Mouse (Mus musculus) mature B cell (primary cell): ENCODE data around the gene Sfrp2.

ENCODE experiments used
- in situ Hi-C: fragments of 300-500 bp; cut with MboI; formaldehyde crosslinking; loops from 2 replicates; pipeline ENCODE4 v1.14.3; 2019

Sfrp2 gene

DNA sequence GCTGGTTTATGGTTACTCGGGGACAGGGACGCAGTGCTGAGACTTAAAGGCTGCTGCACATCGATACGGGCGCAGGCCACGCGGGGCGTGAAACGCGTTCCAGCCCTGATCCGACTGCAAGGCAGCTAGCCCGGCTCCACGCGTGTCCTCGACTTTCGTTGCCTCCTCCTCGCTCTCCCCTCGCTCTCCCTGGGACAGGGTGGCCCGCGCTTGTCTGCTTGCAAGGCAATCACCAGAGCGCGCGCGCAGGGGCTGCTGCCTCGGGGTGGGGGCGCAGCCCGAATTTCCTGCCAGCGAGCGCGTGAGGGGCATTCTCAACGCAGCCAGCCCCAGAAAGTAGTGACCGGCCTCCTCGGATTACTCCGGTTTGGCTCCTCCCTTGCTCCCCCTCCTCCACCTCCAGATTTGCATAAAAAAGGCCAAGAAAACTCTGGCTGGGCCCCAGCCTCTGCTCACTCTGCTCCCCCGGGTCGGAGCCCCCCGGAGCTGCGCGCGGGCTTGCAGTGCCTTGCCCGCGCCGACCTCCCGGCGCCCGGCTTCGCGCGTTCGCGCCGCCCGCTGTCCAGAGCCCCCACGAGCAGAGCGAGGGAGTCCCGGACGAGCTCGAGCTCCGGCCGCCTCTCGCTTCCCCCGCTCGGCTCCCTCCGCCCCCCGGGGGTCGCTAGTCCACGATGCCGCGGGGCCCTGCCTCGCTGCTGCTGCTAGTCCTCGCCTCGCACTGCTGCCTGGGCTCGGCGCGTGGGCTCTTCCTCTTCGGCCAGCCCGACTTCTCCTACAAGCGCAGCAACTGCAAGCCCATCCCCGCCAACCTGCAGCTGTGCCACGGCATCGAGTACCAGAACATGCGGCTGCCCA, at the start of gene Sfrp2:
Sfrp2 (plus strand) TSS at position 451 of the 855 bp plus-strand sequence.
- in situ Hi-C loops: no loop called here

GRCm38 (mm10) chr3:83717643-83718231, 48.4 kb upstream of the Sfrp2 start:
- in situ Hi-C loops: no loop called here

GRCm38 (mm10) chr3:83718662-83719061, 47.5 kb upstream of the Sfrp2 start:
- in situ Hi-C loops: no loop called here

DNA sequence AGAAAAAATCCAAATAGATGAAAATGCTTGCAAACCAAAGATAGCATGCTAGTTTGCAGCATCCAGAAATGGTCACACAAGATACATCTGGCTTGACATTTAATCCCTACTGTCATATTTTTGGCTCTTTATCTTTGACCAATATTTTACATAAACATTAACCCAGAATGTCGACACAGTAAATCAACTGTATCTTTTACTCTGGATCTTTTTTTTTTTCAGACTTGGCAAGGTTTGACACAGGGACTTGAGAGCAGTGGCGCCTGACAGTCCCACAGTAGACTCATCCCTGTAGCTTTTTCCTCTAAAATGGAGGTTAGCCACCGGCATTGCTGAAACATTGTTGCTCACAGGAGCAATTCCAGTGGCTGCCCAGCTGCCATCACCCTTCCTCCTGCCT, 37.9 kb upstream of the Sfrp2 start:
- in situ Hi-C loops: no loop called here

DNA sequence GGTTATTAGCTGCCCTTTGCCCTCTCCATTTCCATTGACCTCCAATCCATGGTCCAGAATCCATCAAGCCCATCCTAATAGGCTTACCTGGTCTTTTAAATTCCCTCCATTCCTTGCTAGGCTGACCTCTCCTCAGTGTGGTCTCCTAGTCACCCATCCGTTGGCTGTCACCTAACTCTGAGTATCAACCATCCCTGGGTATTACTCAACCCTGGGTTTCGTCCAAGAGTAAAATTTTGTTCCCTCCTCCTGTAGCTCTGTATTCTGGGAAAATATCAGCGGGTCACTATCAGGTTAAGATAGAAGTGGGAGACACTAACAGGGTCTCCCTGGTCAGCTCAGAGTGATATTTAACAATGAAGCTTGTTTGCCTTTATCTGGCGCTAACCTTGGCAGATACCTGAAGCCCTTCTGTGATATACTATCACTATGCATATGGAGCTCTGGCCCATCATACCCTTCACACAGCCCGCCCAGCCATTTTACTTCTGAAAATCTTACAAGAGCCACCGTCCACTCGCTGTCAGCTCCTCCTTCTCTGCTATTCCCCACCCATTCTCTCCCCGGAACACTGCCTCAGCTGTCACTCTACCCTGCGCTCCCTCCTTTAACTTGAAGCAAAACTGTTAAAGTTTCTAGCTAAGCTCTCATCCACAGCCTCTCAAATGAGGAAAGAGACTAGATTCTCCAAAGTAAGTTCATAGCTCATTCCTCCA, 37.3 kb upstream of the Sfrp2 start:
- in situ Hi-C loops: no loop called here

DNA sequence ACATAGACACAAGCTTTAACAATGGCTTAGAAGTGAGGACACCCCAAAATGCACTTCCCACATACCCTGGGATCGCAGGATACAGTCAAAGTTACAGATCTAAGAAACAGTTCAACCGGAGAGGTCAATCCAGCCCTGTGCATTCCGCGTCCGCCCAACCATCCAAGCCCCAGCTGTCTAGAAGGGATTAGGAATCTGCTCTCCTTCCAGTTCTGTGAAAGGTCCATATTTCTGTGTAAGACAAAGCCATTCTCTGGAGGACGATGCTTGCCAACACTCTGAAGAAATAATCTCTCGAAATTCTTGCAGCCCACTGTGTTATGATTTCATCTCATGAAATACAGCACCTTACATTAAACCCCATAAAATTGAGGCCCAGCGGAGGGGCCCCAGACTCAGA, 32.1 kb upstream of the Sfrp2 start:
- in situ Hi-C loops: no loop called here

GRCm38 (mm10) chr3:83736980-83737379, 29.1 kb upstream of the Sfrp2 start:
- in situ Hi-C loops: no loop called here

- in situ Hi-C loops: no loop called here
Observed at GRCm38 (mm10) chr3:83740246-83740645, 25.9 kb upstream of the Sfrp2 start.

DNA sequence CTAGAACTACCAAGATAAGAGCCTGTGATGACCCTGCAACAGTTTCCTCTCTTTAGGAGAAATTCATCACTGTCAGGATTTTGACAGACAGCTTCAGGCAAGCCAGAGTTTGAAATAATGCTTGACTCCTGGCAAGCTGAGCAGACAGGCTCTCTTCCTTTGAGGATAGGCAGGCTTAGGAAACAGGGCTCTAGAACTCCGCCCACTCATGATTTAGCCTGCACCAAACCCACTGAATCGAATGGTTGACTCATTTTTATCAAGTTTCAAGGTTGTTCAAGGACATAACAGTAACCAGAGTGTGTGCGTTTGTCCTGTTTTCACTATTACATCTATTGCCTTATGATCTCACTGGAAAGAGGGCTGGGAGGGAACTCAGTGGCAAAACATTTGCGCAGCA, 18.8 kb upstream of the Sfrp2 start:
- in situ Hi-C loops: no loop called here

DNA sequence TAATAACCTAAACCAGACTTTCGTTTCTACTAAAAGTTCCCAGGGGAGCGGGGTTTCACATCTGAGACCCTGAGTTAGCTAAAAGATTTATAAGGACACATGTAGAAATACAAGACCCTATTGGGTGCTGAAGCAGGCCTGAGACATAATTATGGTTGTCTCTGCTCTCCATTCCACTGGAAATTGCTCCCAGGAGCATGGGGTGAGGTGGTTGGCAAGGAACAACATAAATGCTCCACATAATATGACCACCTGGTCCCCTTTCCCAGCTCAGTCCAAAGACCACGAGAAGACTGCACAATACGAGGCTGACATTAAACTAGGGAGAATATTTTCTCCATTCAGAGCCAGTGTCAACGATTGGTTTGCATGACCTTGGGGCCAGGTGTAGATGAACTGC, 18.2 kb upstream of the Sfrp2 start:
- in situ Hi-C loops: no loop called here

GRCm38 (mm10) chr3:83751625-83752024, 14.5 kb upstream of the Sfrp2 start:
- in situ Hi-C loops: no loop called here

- in situ Hi-C loops: no loop called here
Observed at GRCm38 (mm10) chr3:83752196-83752595, 13.9 kb upstream of the Sfrp2 start.

DNA sequence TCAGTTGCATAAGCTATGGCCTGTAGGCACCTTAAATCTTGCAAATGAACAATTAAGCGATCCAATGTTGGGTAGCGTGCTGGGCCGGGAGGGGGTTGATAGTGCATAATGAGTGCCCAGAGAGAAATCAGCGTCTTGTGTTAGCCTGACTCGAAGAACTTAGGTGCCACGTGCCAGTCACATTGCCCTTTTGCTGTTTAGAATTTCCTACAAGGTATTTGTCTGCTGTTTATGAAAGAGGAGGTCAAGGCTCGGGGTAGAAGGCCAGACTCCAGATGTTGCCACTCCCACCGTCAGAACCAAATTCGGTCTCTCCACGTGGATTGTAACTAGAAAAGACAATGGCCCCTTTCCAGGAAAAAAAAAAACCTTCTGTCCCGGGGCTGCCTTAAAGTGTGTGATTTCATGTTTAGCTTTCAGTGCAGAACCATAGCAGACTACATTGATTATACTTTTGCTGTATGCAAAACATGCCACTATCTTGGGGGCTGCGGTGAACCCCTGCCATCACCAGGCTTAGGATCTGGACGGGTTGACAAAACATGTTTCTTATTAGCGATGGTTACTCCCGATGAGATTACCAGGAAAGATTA, 11.0 kb upstream of the Sfrp2 start:
- in situ Hi-C loops: no loop called here

DNA sequence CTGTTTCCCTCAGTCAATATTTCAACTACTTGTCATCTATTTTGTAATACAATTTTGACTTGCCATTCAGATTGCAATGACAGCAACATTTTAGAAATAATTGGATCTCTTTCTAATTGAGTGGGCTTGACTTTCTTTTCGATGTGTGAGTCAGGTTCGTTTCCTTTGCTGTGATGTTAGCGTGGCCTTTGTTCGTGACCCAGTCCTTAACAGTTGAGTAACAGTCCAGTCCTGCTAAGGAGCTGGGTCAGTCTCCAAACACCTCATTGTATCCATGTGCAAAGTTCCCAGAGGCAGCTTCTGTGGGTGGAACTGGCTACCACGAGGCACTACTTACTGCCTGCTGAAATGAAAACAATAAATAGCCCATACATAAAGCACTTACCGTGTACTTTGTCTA, 10.5 kb upstream of the Sfrp2 start:
- in situ Hi-C loops: no loop called here

GRCm38 (mm10) chr3:83762361-83762760, 3.8 kb upstream of the Sfrp2 start:
- in situ Hi-C loops: no loop called here

- in situ Hi-C loops: no loop called here
Observed at GRCm38 (mm10) chr3:83763551-83764548, 2.3 kb upstream of the Sfrp2 start.

- in situ Hi-C loops: no loop called here
Observed at GRCm38 (mm10) chr3:83766726-83767070, 577 bp downstream of the Sfrp2 start.

GRCm38 (mm10) chr3:83767121-83767520, 1.0 kb downstream of the Sfrp2 start:
- in situ Hi-C loops: no loop called here

GRCm38 (mm10) chr3:83768293-83769035, 2.3 kb downstream of the Sfrp2 start:
- in situ Hi-C loops: no loop called here

GRCm38 (mm10) chr3:83769036-83769410, 2.9 kb downstream of the Sfrp2 start:
- in situ Hi-C loops: no loop called here
